Mouse (Mus musculus): ENCODE data around the gene Zfp281. TPM values are rescaled to one million over a fixed set of nuclear protein-coding genes. Genes with fewer than 3 reads are reported as not detected.

The Zfp281 gene
- 38.5 and 39.3 TPM in 2 replicates for polyA plus RNA-seq (2014; fragmentation: Nextera tagmentation; extraction: Ambion mirVana)

- peaks cover 7% of the 10 kb centered on the region for H3K4me1 ChIP-seq (replicated peaks; ENCODE audit: control insufficient read depth, insufficient read depth, low read length)
- H3K27me3 ChIP-seq (ENCODE audit: control insufficient read depth, insufficient read depth, low read length): no peaks in the 10 kb centered on the region
- peak within 1 kb of the TSS; percentile 88 for H3K27ac ChIP-seq (ENCODE audit: low read depth, low read length)
- 3% methylated on average over 44 of the region's 45 CpGs for WGBS
- DNase-seq (ENCODE audit: low spot score): peak; percentile 98
- H3K36me3 ChIP-seq (ENCODE audit: control insufficient read depth, insufficient read depth, low read length): peaks cover 15% of the 10 kb centered on the region; the same call in 1 of the 2 replicates
- peak; percentile 99 for ATAC-seq (ENCODE audit: low FRiP score)
- H3K4me3 ChIP-seq (ENCODE audit: low read depth, low read length): peak within 1 kb of the TSS; percentile 94
- H3K9me3 ChIP-seq (ENCODE audit: control insufficient read depth, low read length): no peaks in the 10 kb centered on the region
- peak within 1 kb of the TSS; percentile 95 for H3K9ac ChIP-seq (ENCODE audit: low read depth, low read length)
- H3K4me2 ChIP-seq (replicated peaks; ENCODE audit: low read depth, low read length): peak within 1 kb of the TSS; percentile 82
Measured at GRCm38 (mm10) chr1:136624146-136625018, at the start of gene Zfp281. Gene Zfp281, plus strand, starts transcription at chr1:136624901.

- H3K27me3 ChIP-seq (ENCODE audit: control insufficient read depth, insufficient read depth, low read length): no peaks in the 10 kb centered on the region
- DNase-seq (ENCODE audit: low spot score) (no peak), ATAC-seq (ENCODE audit: low FRiP score) (peak; percentile 68)
- 29% methylated on average over 16 of the region's 16 CpGs for WGBS
- H3K27ac ChIP-seq (ENCODE audit: low read depth, low read length): no peak overlapping the region
- H3K4me1 ChIP-seq (replicated peaks; ENCODE audit: control insufficient read depth, insufficient read depth, low read length): no peaks in the 10 kb centered on the region
- no peaks in the 10 kb centered on the region for H3K36me3 ChIP-seq (ENCODE audit: control insufficient read depth, insufficient read depth, low read length)
- H3K4me3 ChIP-seq (ENCODE audit: low read depth, low read length): no peak overlapping the region
- no peak overlapping the region for H3K9ac ChIP-seq (ENCODE audit: low read depth, low read length)
- H3K9me3 ChIP-seq (ENCODE audit: control insufficient read depth, low read length): no peaks in the 10 kb centered on the region
- no peak overlapping the region for H3K4me2 ChIP-seq (replicated peaks; ENCODE audit: low read depth, low read length)
Measured at GRCm38 (mm10) chr1:136577890-136578663, 46.6 kb upstream of the Zfp281 start.

- H3K27ac ChIP-seq (ENCODE audit: low read depth, low read length): no peak overlapping the region
- H3K9ac ChIP-seq (ENCODE audit: low read depth, low read length): no peak overlapping the region
- no peak for DNase-seq (ENCODE audit: low spot score)
- ATAC-seq (ENCODE audit: low FRiP score): no peak
- no peak overlapping the region for H3K4me3 ChIP-seq (ENCODE audit: low read depth, low read length)
- no peaks in the 10 kb centered on the region for H3K36me3 ChIP-seq (ENCODE audit: control insufficient read depth, insufficient read depth, low read length)
- no peaks in the 10 kb centered on the region for H3K4me1 ChIP-seq (replicated peaks; ENCODE audit: control insufficient read depth, insufficient read depth, low read length)
- H3K27me3 ChIP-seq (ENCODE audit: control insufficient read depth, insufficient read depth, low read length): no peaks in the 10 kb centered on the region
- H3K4me2 ChIP-seq (replicated peaks; ENCODE audit: low read depth, low read length): no peak overlapping the region
- no peaks in the 10 kb centered on the region for H3K9me3 ChIP-seq (ENCODE audit: control insufficient read depth, low read length)
- WGBS: 83% methylated on average over 14 of the region's 14 CpGs
Measured at GRCm38 (mm10) chr1:136579360-136579759, 45.3 kb upstream of the Zfp281 start.

DNA sequence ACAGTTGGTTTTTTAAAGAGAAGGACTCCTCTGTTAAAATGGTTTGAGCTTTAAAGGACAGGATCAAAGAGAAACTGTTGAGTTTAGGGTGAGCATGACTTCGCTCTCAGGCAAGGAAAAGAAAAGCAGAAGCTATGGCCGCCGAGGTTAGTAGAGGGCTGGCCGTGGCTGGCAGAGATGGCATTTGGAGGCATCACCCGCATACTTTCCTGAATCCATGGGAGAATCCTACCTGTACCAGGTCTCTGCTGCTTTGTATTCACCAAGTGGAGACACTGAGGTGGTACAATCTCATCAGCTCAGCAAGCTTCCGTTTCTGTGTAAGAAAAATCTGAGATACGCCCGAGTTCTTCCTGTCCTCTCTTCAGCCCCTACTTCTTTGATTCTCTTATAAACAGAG is 44.4 kb upstream of the Zfp281 start:
- Histone ChIP-seq H3K27me3 (ENCODE audit: control insufficient read depth, insufficient read depth, low read length) (no peaks in the 10 kb centered on the region), H3K27ac (ENCODE audit: low read depth, low read length) (no peak overlapping the region), H3K9ac (ENCODE audit: low read depth, low read length) (no peak overlapping the region), H3K4me2 (replicated peaks; ENCODE audit: low read depth, low read length) (no peak overlapping the region), H3K4me1 (replicated peaks; ENCODE audit: control insufficient read depth, insufficient read depth, low read length) (no peaks in the 10 kb centered on the region), H3K4me3 (ENCODE audit: low read depth, low read length) (no peak overlapping the region), H3K9me3 (ENCODE audit: control insufficient read depth, low read length) (no peaks in the 10 kb centered on the region), H3K36me3 (ENCODE audit: control insufficient read depth, insufficient read depth, low read length) (no peaks in the 10 kb centered on the region)
- no peak for DNase-seq (ENCODE audit: low spot score)
- whole genome bisulfite sequencing: 93% methylated on average over 8 of the region's 8 CpGs
- no peak for ATAC-seq (ENCODE audit: low FRiP score)

GRCm38 (mm10) chr1:136581841-136582240 is 42.9 kb upstream of the Zfp281 start:
- 91% methylated on average over 8 of the region's 8 CpGs for WGBS
- Histone ChIP-seq H3K4me2 (replicated peaks; ENCODE audit: low read depth, low read length) (no peak overlapping the region), H3K36me3 (ENCODE audit: control insufficient read depth, insufficient read depth, low read length) (no peaks in the 10 kb centered on the region), H3K9me3 (ENCODE audit: control insufficient read depth, low read length) (no peaks in the 10 kb centered on the region), H3K4me1 (replicated peaks; ENCODE audit: control insufficient read depth, insufficient read depth, low read length) (no peaks in the 10 kb centered on the region), H3K27ac (ENCODE audit: low read depth, low read length) (no peak overlapping the region), H3K9ac (ENCODE audit: low read depth, low read length) (no peak overlapping the region), H3K4me3 (ENCODE audit: low read depth, low read length) (no peak overlapping the region), H3K27me3 (ENCODE audit: control insufficient read depth, insufficient read depth, low read length) (no peaks in the 10 kb centered on the region)
- ATAC-seq (ENCODE audit: low FRiP score) (no peak), DNase-seq (ENCODE audit: low spot score) (no peak)

GRCm38 (mm10) chr1:136587761-136588405 is 36.8 kb upstream of the Zfp281 start:
- Histone ChIP-seq H3K4me2 (replicated peaks; ENCODE audit: low read depth, low read length) (no peak overlapping the region), H3K4me3 (ENCODE audit: low read depth, low read length) (no peak overlapping the region), H3K4me1 (replicated peaks; ENCODE audit: control insufficient read depth, insufficient read depth, low read length) (no peaks in the 10 kb centered on the region), H3K9me3 (ENCODE audit: control insufficient read depth, low read length) (no peaks in the 10 kb centered on the region), H3K27me3 (ENCODE audit: control insufficient read depth, insufficient read depth, low read length) (no peaks in the 10 kb centered on the region), H3K36me3 (ENCODE audit: control insufficient read depth, insufficient read depth, low read length) (no peaks in the 10 kb centered on the region), H3K9ac (ENCODE audit: low read depth, low read length) (no peak overlapping the region), H3K27ac (ENCODE audit: low read depth, low read length) (no peak overlapping the region)
- no peak for ATAC-seq (ENCODE audit: low FRiP score)
- no peak for DNase-seq (ENCODE audit: low spot score)
- 73% methylated on average over 13 of the region's 13 CpGs for WGBS

GRCm38 (mm10) chr1:136588908-136589307 is 35.8 kb upstream of the Zfp281 start:
- H3K4me1 ChIP-seq (replicated peaks; ENCODE audit: control insufficient read depth, insufficient read depth, low read length): no peaks in the 10 kb centered on the region
- 22% methylated on average over 9 of the region's 9 CpGs for WGBS
- H3K9me3 ChIP-seq (ENCODE audit: control insufficient read depth, low read length): no peaks in the 10 kb centered on the region
- H3K27ac ChIP-seq (ENCODE audit: low read depth, low read length): no peak overlapping the region
- H3K4me3 ChIP-seq (ENCODE audit: low read depth, low read length): no peak overlapping the region
- no peak overlapping the region for H3K9ac ChIP-seq (ENCODE audit: low read depth, low read length)
- DNase-seq (ENCODE audit: low spot score): peak; percentile 46
- no peaks in the 10 kb centered on the region for H3K36me3 ChIP-seq (ENCODE audit: control insufficient read depth, insufficient read depth, low read length)
- H3K27me3 ChIP-seq (ENCODE audit: control insufficient read depth, insufficient read depth, low read length): no peaks in the 10 kb centered on the region
- H3K4me2 ChIP-seq (replicated peaks; ENCODE audit: low read depth, low read length): peak overlapping the region; percentile 1
- no peak for ATAC-seq (ENCODE audit: low FRiP score)

- no peaks in the 10 kb centered on the region for H3K27me3 ChIP-seq (ENCODE audit: control insufficient read depth, insufficient read depth, low read length)
- no peaks in the 10 kb centered on the region for H3K36me3 ChIP-seq (ENCODE audit: control insufficient read depth, insufficient read depth, low read length)
- 98% methylated on average over 2 of the region's 2 CpGs for WGBS
- H3K9ac ChIP-seq (ENCODE audit: low read depth, low read length): no peak overlapping the region
- H3K4me2 ChIP-seq (replicated peaks; ENCODE audit: low read depth, low read length): no peak overlapping the region
- H3K9me3 ChIP-seq (ENCODE audit: control insufficient read depth, low read length): no peaks in the 10 kb centered on the region
- no peaks in the 10 kb centered on the region for H3K4me1 ChIP-seq (replicated peaks; ENCODE audit: control insufficient read depth, insufficient read depth, low read length)
- ATAC-seq (ENCODE audit: low FRiP score) (no peak), DNase-seq (ENCODE audit: low spot score) (no peak)
- no peak overlapping the region for H3K4me3 ChIP-seq (ENCODE audit: low read depth, low read length)
- no peak overlapping the region for H3K27ac ChIP-seq (ENCODE audit: low read depth, low read length)
Measured at GRCm38 (mm10) chr1:136592741-136593140, 32.0 kb upstream of the Zfp281 start.

Data from hindbrain, embryonic 11.5 days (tissue).